Mouse (Mus musculus) ovary, postnatal 36 days (tissue): ENCODE results near the gene Mrps12.
"Not testable (repeated sequence)": the region's sequence is repeated elsewhere in the genome, so short reads cannot be mapped to it uniquely, and the experiment has no call there.

ENCODE experiments used
- DNase-seq: peaks from one replicate; pipeline ENCODE4 v3.0.0; 2022; ENCODE audit warnings: low spot score, mixed read lengths

Mrps12 gene

DNA sequence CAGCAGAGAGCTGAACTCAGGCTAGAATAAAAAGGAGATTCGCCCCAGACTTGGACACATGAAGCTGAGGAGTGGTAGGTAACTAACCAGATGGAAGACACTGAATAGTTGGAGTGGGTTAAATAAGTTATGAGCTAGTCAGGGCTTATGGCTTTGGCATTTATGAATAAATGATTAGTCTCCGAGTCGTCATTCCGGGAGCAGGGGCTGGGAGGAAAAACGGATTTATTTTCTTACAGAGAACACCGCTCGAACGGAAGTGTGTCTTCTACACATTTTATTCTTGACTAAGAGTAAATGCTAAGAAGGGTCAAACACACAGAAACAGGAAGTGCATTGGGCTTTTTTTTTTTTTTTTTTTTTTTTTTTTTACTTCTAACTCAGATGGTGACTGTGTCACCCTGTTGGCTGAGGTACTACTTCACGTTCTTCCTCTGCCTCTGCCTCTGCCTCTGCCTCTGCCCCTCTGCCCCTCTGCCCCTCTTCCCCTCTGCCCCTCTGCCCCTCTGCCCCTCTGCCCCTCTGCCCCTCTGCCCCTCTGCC is 38.9 kb downstream of the Mrps12 start:
- no peak for DNase-seq

GRCm38 (mm10) chr7:28701306-28701705 is 40.3 kb downstream of the Mrps12 start:
- not testable (repeated sequence) for DNase-seq

DNA sequence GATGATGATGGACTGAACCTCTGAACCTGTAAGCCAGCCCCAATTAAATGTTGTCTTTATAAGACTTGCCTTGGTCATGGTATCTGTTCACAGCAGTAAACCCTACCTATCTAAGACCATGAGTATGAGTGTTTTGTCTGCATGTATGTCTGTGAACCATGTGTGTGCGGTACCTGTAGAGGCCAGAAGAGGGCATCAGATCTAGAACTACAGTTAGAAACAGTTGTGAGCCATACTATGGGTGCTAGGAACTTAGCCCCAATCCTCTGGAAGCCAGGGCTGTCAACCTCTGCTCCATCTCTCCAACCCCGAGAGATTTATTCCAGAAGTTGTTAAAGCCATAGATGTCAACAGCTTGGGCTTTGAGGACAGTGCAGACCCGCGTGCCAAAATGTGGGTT is 41.4 kb downstream of the Mrps12 start:
- DNase-seq, result no peak

DNA sequence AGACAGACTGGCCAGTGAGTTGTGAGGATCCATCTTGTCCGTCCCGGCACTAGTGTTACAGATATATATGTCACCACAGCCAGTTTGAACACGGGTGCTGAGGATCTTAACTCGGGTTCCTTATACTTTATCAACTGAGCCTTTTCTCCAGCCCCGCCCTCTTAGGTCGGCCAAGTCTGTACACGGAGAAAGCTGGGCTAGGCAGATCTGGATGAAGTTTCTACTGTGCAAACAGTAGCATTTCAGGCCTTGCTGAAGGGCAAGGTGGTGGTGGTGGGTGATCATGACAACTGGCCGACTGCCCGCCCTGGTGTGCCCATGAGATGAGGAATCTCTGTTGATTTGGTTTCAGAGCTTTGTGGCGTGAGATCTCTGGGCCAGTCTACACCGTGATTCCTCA is 44.3 kb downstream of the Mrps12 start:
- no peak for DNase-seq

DNA sequence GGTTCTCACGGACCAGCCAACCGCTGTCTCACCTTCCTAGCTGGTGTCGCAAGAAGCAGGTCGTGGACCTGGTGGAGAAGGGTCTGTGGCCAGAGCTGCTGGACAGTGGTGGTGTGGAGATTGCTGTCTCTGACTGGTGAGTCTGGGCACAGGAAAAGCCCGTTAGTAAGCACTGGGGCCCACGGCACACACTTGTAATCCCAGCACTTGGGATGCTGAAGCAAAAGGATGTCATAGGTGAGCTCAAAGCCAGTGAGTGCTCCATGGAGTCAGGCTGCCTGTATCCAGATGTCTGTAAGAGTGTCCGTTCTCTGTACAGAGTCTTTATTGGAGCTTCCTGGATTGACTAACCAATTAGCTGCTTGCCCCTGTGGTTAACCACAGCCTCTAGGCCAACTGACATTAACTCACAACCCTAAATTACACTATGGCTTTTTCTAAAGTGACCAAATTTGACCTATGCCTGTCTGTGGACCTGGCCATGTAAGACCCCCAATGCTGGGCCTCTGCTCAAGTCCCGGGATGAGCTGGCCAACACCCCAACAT is 46.6 kb downstream of the Mrps12 start:
- no peak for DNase-seq

- no peak for DNase-seq
Observed at GRCm38 (mm10) chr7:28694423-28694822, 47.2 kb downstream of the Mrps12 start.

DNA sequence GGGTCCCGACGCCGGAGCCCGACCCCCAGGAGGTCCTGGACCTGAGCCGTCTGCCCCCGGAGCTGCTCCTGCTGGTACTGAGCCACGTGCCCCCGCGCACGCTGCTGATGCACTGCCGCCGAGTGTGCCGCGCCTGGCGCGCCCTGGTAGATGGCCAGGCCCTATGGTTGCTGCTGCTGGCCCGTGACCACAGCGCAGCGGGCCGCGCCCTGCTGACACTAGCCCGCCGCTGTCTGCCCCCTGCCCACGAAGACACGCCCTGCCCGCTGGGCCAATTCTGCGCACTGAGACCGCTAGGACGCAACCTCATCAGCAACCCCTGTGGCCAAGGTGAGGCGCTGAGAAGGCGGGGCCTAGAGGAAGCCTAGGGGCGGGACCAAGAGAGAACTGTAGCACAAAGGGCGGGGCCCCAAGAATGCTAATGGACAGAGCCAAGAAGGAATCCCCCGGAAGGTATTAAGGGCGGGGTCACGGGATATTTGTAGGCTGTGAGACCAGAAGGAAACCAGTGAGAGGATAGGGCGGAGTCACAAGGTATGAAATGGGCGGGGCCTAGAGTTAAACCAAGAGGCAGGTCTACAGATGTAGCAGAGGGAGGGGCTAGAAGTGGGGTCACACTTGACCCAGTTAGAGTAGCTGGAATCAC is 48.2 kb downstream of the Mrps12 start:
- DNase-seq, result peak; percentile 56

GRCm38 (mm10) chr7:28692545-28693320 is 48.9 kb downstream of the Mrps12 start, which contains the start of gene Fbxo27:
Fbxo27 (plus strand) TSS chr7:28692849.
- peak; percentile 30 for DNase-seq

DNA sequence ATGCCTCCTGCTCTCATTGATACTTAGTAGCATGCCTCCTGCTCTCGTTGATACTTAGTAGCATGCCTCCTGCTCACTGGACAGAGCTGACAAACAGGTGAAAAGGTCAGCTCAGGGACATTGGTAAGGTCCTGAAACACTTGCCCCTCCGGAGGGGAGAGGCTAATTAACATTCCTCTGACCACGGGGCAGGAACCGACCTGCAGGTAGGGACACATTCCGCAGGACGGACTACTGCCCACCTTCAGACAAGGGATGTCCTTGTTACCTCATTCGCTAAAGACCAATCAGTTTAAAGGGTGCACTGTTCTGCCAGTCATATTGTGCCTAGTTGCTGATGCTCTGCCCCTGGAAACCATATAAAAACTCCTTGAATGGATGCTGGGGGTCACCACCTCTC is 50.5 kb downstream of the Mrps12 start:
- no peak for DNase-seq
